In genomic region chr16:84834344-84834743, GRCm38 (mm10) we compare ENCODE assay signal across 8 mouse cellular contexts. TPM values are rescaled to one million over a fixed set of nuclear protein-coding genes. Genes with fewer than 3 reads are reported as not detected.
A peak's percentile ranks its signal among the peaks of the same experiment; 100 is the strongest.
DNase-seq lines count a peak whose midpoint lies in the region; ATAC-seq and TF ChIP-seq lines count a peak whose summit lies in the region.

No protein-coding gene starts in this region.

- peak overlapping the region; percentile 96 for H3K9ac ChIP-seq in heart, embryonic 12.5 days
- peak overlapping the region; percentile 99 for H3K9ac ChIP-seq in ES-E14 (ENCODE audit: insufficient read depth, low read depth, low read length, poor library complexity, severe bottlenecking)
- peak overlapping the region; percentile 94 for H3K9ac ChIP-seq in forebrain, embryonic 12.5 days
- H3K9ac ChIP-seq in liver, embryonic 16.5 days (ENCODE audit: low read depth, low read length), result peak overlapping the region; percentile 95

- peaks cover 16% of the 10 kb centered on the region for H3K4me1 ChIP-seq in heart, embryonic 12.5 days (replicated peaks)
- H3K4me1 ChIP-seq in ES-E14 (ENCODE audit: control insufficient read depth in 2 of 2, insufficient read depth in 2 of 2, low read length in 2 of 2, poor library complexity in 1 of 2), result peaks cover 4 to 7% of the 10 kb centered on the region in 2 experiments; a peak in 3 of 4 replicates
- peaks cover 18% of the 10 kb centered on the region for H3K4me1 ChIP-seq in forebrain, embryonic 12.5 days
- peaks cover 9% of the 10 kb centered on the region for H3K4me1 ChIP-seq in liver, embryonic 16.5 days (ENCODE audit: control insufficient read depth, low read depth, low read length)

- peaks cover 34% of the 10 kb centered on the region for H3K36me3 ChIP-seq in heart, embryonic 12.5 days
- H3K36me3 ChIP-seq in ES-E14 (ENCODE audit: control insufficient read depth, insufficient read depth, low read length, poor library complexity, severe bottlenecking), result peaks cover 17% of the 10 kb centered on the region
- H3K36me3 ChIP-seq in forebrain, embryonic 12.5 days (replicated peaks), result peaks cover 28% of the 10 kb centered on the region
- H3K36me3 ChIP-seq in liver, embryonic 16.5 days (ENCODE audit: control insufficient read depth, insufficient read depth), result peaks cover 17% of the 10 kb centered on the region

- peak overlapping the region; percentile 99 for H3K27ac ChIP-seq in heart, embryonic 12.5 days (ENCODE audit: poor library complexity, severe bottlenecking)
- H3K27ac ChIP-seq in ES-E14 (ENCODE audit: insufficient read depth, low read depth, low read length, poor library complexity, severe bottlenecking), result peak overlapping the region; percentile 100
- H3K27ac ChIP-seq in forebrain, embryonic 12.5 days, result peak overlapping the region; percentile 98
- peak overlapping the region; percentile 95 for H3K27ac ChIP-seq in liver, embryonic 16.5 days (ENCODE audit: low read length)

- H3K4me2 ChIP-seq in heart, embryonic 12.5 days, result peak overlapping the region; percentile 85
- H3K4me2 ChIP-seq in forebrain, embryonic 12.5 days, result peak overlapping the region; percentile 79
- peak overlapping the region; percentile 88 for H3K4me2 ChIP-seq in liver, embryonic 16.5 days (ENCODE audit: low read depth, low read length)

- no peaks in the 10 kb centered on the region for H3K27me3 ChIP-seq in heart, embryonic 12.5 days (replicated peaks)
- no peaks in the 10 kb centered on the region for H3K27me3 ChIP-seq in forebrain, embryonic 12.5 days
- no peaks in the 10 kb centered on the region for H3K27me3 ChIP-seq in liver, embryonic 16.5 days (ENCODE audit: control insufficient read depth, insufficient read depth, low read depth, low read length)

- intact Hi-C loops in heart, postnatal 10 days (cut with DNase I), result no loop called here

- no peak for ATAC-seq in heart, embryonic 12.5 days (ENCODE audit: insufficient number of reproducible peaks, low FRiP score)
- no peak for ATAC-seq in forebrain, embryonic 12.5 days (ENCODE audit: low FRiP score)
- ATAC-seq in liver, embryonic 16.5 days (ENCODE audit: low read depth), result peak; percentile 5; the same call in 1 of the 2 replicates

- DNase-seq in heart, postnatal 10 days, result no peak
- DNase-seq in ES-E14 (ENCODE audit: low read depth, low spot score), result no peak
- no peak for DNase-seq in right cerebral cortex, postnatal 25 days
- DNase-seq in cerebellum, postnatal 14 days, result no peak
- DNase-seq in layer of hippocampus, adult 9-10 months (ENCODE audit: low spot score), result no peak

- in situ Hi-C loops in ES-E14 (cut with MboI; ENCODE audit: low sequenced_read_pairs in 2 of 2, unreplicated experiment in 2 of 2), result loop anchor here in 1 of 2 experiments (10.0 kb wide), 1 partner anchor 100 kb away; the partner anchor contains the start of gene Mrpl39

- H3K4me3 ChIP-seq in heart, embryonic 12.5 days, result peak overlapping the region; percentile 84
- H3K4me3 ChIP-seq in ES-E14 (ENCODE audit: insufficient read depth in 1 of 2, low read depth in 1 of 2, low read length in 2 of 2, poor library complexity in 1 of 2, severe bottlenecking in 1 of 2), result peak overlapping the region; percentile 87 to 96
- peak overlapping the region; percentile 94 for H3K4me3 ChIP-seq in forebrain, embryonic 12.5 days (replicated peaks)
- H3K4me3 ChIP-seq in liver, embryonic 16.5 days (ENCODE audit: low read depth, low read length), result peak overlapping the region; percentile 98

- WGBS in heart, embryonic 12.5 days, result under 1% methylated on average over 22 of the region's 22 CpGs
- 1% methylated on average over 22 of the region's 22 CpGs for WGBS in forebrain, embryonic 12.5 days
- WGBS in liver, embryonic 16.5 days (ENCODE audit: insufficient replicate concordance), result under 1% methylated on average over 22 of the region's 22 CpGs

- H3K9me3 ChIP-seq in heart, embryonic 12.5 days (replicated peaks), result no peaks in the 10 kb centered on the region
- no peaks in the 10 kb centered on the region for H3K9me3 ChIP-seq in ES-E14 (ENCODE audit: control insufficient read depth, insufficient read depth, low read depth, low read length)
- H3K9me3 ChIP-seq in forebrain, embryonic 12.5 days, result no peaks in the 10 kb centered on the region
- H3K9me3 ChIP-seq in liver, embryonic 16.5 days (replicated peaks; ENCODE audit: control insufficient read depth, low read length), result no peaks in the 10 kb centered on the region

TF ChIP-seq in ES-E14, 5 proteins besides CTCF, POLR2A, EP300 and RAD21:
- TF ChIP-seq ZNF384 (IDR thresholded peaks at IDR 0.05; ENCODE audit: low read depth, low read length) (no peak), MAFK (IDR thresholded peaks at IDR 0.05; ENCODE audit: insufficient read depth, low read depth, low read length) (no peak), CHD2 (IDR thresholded peaks at IDR 0.05; ENCODE audit: low read depth, low read length) (no peak), ZC3H11A (IDR thresholded peaks at IDR 0.05; ENCODE audit: borderline replicate concordance, low read depth, low read length) (no peak), HCFC1 (IDR thresholded peaks at IDR 0.05; ENCODE audit: borderline replicate concordance, insufficient read depth, low read length) (no peak)

RNA-seq across cellular contexts. Expression of gene Gabpa, which starts 0.4 kb away (rescaled TPM):
- 44.4 and 47.2 TPM in 2 replicates for polyA plus RNA-seq in heart, embryonic 12.5 days (2016; fragmentation: Nextera tagmentation; extraction: Ambion mirVana)
- total RNA-seq in heart, postnatal 10 days (2021), result 10 to 100 TPM; 48.8 to 51.9 TPM
- 92.3 and 95.5 TPM in 2 replicates for total RNA-seq in ES-E14 (2012; rRNA removed)
- polyA plus RNA-seq in forebrain, embryonic 12.5 days (2016; fragmentation: Nextera tagmentation; extraction: Ambion mirVana), result 39.4 and 40.3 TPM in 2 replicates
- 14.4 and 14.5 TPM in 2 replicates for polyA plus RNA-seq in liver, embryonic 16.5 days (2015; fragmentation: Nextera tagmentation; extraction: Ambion mirVana)

RNA-seq across cellular contexts. Expression of gene Atp5j, which starts 1.1 kb away (rescaled TPM):
- 1,342 and 1,366 TPM in 2 replicates for polyA plus RNA-seq in heart, embryonic 12.5 days (2016; fragmentation: Nextera tagmentation; extraction: Ambion mirVana)
- 1,000 to 10,000 TPM; 1,523 to 1,629 TPM for total RNA-seq in heart, postnatal 10 days (2021)
- total RNA-seq in ES-E14 (2012; rRNA removed), result 85.7 and 149 TPM in 2 replicates
- polyA plus RNA-seq in forebrain, embryonic 12.5 days (2016; fragmentation: Nextera tagmentation; extraction: Ambion mirVana), result 751 and 758 TPM in 2 replicates
- 490 and 504 TPM in 2 replicates for polyA plus RNA-seq in liver, embryonic 16.5 days (2015; fragmentation: Nextera tagmentation; extraction: Ambion mirVana)
